Mouse (Mus musculus): ENCODE results near the gene Fmn2.

Gene Fmn2

DNA sequence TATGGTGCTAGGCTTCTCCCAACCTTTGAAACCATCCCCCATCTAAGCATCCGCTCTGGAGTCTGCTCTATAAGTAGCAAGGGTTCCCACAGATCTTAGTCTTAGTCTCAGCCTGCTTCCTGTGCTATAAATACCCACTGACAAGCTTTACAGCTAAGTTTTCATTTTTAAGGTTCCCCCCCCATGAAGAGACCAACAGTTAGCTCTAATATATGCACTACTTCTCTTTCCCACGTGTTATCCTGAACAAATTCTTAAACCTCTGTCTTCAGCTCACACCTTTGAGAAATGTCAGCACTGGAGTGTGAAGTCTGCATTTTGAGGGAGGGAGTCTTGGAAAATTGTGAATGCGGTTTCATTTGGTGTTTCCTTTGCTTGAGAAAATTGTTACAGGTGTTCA is 56.2 kb downstream of the Fmn2 start:
- DNase-seq, result no peak

DNA sequence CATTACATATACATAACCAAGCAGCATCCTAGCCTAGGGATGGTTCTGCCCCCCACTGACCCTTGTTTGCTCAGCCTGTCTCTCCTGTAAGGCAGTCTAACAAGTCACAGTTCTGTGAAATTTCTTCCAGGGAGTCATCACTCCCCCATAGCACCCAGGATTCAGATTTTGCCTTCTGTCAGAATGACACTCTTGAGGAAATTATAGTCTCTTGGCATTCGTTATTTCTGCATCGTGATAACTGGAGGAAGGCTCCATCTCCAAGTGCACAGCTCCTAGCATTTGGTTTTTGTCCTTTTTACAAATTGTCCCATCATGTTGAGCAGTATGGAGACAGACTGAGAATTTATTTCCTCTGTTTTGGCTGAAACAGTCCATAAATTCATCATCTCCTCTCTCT is 56.9 kb downstream of the Fmn2 start:
- no peak for DNase-seq

DNA sequence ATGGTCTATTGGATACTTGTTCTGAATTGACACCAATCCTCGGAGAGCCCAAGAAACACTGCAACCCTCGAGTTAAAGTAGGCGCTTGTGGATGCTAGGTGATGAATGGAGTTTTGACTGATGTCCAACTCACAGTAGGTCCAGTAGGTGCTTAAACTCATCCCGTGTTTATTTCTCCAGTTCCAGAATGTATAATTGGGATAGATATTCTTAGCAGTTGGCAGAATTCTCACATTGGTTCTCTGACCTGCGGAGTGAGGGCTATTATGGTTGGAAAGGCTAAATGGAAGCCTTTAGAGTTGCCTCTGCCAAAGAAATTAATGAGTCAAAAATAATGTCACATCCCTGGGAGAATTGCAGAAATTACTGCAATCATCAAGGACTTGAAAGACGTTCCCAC is 62.9 kb downstream of the Fmn2 start:
- DNase-seq, result no peak

DNA sequence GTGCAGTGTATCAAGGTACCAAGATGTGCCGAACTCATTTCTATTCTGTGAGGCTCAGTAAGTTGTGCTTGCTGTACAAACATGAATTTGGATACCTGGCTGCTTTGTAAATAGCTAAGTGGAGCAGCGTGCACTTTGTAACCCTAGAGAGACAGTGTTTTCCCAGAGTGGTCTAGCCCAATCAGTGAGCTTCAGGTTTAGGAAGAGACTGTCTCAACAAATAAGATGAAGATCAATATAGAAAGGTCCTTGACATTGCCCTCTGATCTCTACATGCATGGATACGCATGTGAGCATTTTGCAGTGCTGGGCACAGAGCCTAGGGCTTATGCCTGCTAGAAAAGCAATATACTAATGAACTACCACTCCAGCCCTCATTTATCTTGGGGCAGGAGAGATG is 67.0 kb downstream of the Fmn2 start:
- DNase-seq, result no peak

DNA sequence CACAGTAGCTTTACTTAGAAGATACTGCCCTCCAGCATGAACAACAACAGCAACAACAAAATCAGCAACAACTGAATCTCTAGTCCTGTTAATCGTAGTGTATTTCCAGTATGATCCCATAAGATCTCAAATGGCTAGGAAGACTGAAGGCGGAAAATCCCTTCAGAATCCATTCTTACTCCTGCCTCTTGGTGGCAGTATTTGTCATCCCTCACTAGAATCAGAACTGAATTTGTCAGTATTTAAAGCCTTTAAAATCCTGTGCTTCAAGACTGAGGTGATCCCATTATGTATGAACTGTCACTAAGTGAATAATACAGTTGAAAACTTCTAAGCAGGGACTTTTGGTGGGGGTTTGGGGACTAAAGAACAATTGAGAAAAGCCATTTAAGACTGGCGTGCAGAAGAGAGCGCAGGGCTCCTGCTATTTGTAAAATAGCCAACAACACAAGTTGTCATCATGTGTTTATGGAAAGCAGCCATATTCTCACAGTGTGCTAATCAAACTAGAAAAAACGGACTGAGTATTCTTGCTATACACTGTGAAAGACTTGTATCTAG is 90.9 kb downstream of the Fmn2 start:
- DNase-seq, result peak; percentile 15

DNA sequence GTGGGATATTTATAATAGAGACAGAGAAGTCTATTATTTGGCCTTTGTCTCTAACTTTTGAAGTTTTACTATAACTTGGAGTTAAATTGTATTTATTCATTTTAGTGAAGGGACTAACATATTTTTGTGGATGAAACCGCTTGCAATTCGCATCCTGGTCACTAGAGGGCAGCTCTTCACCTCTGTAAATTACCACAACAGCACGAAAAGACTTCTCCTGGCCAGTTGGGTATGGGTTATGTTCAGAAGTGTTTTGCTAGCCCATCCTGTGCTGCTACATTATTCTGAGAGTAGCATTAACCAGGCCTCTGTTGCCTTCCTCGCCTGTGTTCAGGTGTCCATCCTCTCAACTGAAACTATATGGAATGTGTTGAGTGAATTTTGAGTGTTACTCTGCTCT is 93.4 kb downstream of the Fmn2 start:
- DNase-seq, result peak; percentile 79

DNA sequence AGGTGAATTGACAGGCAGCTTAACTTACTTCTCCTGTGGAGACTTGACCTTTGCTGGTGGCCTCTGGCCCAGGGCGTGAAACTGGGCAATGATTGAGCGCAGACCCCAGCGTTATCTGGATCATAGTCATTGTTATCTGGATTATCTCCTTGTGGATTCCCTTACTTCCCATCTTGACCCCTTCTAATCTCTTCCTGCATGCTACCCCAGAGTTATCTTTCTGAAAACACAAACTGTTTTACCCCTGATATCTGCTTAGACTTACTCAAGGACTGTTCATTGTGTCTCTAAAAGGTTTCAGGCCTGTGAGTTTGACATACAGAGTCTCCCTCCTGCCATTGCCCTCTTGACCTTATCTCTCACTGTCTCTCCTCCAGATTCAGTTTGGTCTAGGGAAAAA is 95.9 kb downstream of the Fmn2 start:
- no peak for DNase-seq

DNA sequence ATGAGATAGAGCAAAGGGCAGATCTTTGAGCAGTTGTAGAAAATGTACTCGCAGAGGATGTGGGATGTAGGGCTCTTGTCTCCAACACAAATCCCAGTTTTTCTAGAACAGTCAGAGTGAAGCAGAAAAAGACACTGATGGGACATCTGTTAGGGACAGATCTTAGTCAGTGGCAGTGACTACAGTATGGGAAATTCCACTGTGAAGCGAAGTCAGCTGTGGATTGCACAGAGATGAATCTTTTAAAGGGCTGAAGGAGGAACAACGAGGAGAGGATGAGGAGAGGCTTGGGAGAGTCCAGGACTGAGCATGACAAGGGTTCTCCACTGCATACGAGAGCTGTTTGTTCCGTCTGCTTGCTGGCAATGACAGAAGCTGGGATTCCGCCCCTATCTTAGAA is 96.6 kb downstream of the Fmn2 start:
- no peak for DNase-seq

DNA sequence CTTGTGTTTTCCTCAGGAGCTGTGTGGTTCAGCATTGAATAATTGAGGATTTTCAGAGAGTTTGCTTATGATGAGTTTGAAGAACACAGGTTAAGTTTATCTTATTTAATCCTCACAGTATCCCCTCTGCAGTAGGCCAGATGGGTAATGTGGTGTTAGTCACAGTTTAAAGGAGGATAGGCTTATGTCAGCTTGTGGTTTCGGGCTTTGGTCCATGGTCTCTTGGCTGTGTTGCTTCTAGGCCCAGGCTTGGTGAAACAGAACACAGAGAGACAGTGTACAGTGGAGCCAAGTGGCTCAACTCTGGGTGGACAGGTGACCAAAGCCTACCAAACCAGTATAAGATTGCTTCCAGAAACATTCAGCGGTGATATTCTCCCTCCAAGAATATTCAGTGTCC is 98.4 kb downstream of the Fmn2 start:
- no peak for DNase-seq

DNA sequence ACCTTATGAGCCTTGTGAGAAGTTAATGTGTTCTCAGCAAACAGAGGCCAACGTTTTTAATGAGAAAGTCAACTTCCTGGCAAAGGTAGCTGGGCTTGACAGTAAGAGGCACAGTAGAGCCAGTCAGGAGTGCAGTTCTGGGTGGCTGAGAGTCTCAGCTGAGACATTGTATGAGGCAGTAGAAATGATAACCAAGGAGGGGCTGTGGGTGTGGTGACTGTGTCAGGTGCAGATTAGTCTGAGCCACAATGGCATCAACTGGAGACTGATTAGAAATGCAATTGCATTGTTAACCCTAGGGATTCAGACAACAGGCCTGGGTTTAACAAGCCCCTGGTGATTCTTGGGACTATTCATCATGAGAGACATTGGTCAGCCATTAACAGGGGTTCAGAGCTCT is 99.0 kb downstream of the Fmn2 start:
- no peak for DNase-seq

DNA sequence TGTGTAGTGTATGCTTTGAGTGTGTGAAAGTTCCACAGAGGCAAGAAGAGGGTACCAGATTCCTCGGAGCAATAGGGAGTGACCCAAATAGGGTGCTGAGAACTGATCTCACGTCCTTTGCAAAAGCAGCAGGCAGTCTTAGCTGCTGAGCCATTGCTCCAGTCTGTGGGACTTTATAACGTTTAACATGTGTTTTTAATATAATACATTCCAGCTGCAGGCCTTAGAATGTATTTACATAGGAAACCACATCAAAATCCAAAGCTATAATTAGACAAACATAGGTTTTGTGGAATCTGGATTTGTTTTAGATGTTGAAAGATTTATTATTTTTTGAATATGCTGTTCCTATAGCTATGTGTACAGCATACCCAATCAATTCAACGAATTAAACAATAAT is 115.7 kb downstream of the Fmn2 start:
- no peak for DNase-seq

DNA sequence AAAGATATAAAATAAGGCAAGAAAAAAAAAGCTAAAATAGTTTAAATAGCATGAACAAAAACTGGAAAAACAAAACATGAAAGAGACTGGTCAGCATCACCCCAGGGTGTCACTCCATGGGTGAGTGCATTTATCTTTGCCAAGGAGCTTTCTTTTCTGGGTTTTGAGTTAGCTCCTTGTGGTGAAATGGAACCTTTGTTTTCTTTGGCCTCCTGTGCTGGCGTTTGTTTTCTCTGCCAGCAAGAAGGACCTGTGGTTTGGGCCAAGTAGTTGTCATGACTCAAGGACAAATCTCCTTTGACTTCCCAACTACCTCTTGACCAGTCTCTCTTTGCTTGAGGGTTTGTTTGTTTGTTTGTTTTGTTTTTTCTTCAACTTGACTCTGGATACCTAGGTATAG is 119.9 kb downstream of the Fmn2 start:
- DNase-seq, result no peak

DNA sequence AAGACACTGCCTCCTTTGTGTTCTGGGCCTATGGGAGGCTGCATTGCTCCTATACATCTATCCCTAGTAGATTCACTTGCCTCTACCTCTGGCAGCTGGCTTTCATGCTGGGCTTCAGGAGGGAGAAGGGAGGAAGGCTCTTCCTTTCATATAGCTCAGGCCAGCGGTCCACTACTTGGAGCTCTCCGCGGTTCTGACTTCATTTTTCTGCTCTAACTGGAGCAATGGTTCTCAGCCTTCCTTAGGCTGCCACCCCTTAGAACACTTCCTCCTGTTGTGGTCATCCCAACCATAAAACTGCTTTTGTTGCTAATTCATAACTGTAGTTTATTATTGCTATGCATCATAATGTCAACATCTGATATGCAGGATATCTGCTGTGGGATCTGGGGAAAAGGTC is 121.4 kb downstream of the Fmn2 start:
- no peak for DNase-seq

DNA sequence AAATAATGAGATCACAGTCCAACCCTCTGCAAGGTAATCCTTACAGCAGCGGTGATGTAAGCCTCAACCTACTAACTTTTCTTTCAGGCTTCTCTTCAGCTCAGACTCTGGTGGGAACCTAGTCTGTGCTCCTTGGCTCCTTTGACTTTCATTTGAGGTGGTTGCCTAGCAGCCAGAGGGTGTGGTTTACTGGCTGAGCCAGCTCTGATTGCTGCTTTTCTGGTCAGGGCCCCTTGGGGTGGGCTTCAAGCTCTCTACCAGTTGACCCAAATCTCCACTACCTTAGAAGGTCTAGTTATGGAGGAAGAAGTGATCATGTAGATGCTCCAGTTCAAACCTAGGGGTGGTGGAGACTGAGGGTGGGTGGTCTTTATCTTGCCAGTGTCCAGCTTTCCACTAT is 128.4 kb downstream of the Fmn2 start:
- DNase-seq, result no peak

DNA sequence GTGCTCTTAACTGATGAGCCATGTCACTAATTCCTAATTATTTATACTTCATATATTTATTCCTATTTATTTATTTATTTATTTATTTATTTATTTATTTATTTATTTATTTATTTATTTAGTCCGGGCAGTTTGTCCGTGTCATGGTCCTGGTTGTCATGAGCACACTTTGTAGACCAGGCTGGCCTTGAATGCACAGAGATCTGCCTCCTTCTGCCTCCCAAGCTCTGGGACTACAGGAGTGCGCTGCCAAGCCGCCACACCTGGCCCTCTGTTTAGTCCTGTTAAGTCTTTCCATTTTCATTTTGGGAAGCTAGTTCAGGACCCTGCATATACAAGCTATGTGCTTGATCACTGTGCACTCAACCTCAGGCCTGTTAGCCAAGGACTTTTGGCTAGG is 134.7 kb downstream of the Fmn2 start:
- DNase-seq, result no peak

DNA sequence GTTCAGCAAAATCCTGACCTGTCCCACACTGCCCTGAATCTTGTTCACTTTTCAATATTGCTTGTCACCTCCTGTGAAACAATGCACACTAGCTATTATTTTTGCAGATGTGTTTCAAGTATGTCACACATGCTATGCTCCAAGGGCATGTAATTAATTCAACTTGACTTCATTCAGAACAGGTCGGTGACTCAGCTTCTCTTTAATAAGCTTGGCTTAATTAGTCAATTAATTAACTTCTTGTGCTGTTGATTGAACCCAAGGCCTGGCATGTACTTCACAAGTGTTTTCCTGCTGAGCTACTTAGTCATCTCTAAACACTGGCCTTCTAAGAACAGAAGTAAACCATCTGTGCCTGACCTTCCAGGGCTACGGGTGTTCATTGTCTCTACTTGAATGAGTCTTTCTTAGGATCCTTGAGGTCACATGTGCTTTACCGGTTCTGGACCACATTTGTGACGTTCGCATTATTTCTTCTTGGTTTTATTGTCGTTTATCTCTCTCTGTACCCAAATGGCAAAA is 136.0 kb downstream of the Fmn2 start:
- no peak for DNase-seq

DNA sequence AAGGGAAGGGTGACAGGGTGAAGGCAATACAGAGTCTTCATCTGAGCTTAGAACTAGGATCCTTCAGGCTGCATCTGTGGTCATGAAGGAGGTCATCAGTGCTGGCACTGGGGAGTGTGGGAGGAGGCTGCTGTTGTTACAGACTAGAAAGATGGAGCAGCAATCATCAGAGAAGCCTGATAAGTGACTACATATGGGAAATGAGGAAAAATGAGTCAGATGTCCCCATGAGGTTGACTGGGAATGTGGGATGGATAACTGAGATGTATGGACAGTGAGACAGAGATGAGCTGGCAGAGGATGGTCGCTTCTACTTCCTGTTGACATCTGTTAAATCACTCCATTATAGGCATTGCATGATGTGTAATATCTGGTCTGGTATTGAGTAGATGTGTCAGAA is 139.3 kb downstream of the Fmn2 start:
- no peak for DNase-seq

DNA sequence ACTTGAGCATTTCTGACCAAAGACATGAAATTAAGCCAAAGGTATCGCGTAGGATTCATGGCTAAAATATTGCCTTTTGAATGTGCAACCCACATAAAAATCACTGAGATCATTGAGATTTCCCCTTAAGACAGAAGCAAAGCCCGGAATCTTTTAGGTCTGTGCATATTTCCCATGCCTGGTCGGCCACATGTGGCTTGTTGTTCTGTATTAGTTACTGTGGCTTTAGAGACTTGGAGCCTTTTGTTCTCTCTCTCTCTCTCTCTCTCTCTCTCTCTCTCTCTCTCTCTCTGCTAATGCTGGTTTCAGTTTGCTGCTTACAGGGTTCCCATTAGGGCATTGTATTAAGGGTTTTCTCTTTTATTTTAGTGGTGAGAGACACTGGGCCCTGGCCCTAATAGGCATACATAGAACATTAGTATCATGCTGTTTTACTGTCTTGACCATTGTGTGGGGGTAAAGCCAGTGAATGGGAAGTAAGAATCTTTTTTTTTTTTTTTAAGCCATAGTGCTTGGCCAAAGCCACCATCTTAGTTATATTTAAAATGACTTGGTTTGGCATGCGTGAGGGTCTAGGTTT is 141.9 kb downstream of the Fmn2 start:
- no peak for DNase-seq

DNA sequence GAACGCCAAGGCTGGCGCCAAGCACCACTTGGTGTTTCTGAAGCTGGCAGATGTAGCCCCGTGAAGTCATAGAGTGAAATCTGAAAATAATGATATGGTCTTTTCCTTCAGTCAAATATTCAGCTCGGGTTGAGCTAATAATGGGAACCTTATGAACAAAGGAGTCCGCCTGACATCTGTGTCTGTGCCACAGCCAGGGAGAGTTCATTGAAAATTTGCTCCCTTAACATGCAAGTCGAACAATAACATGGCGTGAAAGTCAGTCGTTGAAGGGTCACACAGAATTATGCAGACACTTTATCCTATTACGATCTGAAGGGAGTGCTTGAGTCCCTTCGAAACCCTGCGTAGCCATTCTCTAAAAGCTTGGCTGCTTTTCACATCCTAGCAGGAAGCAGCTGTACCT is 147.8 kb downstream of the Fmn2 start:
- DNase-seq, result no peak

DNA sequence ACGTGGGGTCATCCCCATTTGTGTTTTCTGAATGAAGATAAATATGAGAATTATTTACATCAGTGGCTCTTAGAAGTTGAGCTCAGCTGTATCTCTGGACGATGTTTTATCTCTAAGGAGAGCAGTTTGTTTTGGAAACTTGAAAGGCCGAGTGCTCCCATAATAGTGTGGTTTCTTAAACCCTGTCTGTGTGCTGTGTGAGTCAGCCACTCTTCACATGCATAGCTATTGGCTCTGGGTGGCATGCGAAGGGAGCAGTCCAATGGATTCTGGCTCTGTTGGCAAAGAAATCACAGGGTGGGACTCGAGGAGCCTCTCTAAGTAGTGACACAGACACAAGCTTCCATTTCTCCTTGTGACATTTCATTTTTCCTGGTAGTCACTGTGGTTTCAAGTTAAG is 152.9 kb downstream of the Fmn2 start:
- DNase-seq, result peak; percentile 32

DNA sequence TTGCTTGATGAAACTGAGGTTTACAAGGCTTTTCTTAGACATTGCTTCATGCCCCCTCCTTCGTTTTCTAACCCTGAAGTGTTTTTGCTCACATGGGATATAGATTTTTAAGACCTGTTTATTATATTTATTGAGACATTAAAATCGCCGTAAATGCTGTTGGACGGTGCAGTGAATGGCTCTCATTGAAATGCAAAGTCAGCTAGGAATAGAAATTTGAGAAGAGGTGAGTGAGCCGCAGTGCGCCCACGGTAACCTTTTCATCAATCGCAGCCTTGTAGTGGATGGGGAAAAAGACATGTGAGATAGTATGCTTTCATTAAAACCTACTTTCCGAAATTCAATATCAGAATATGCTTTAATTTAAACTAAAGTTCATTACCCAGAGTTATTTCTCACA is 153.7 kb downstream of the Fmn2 start:
- DNase-seq, result no peak

DNA sequence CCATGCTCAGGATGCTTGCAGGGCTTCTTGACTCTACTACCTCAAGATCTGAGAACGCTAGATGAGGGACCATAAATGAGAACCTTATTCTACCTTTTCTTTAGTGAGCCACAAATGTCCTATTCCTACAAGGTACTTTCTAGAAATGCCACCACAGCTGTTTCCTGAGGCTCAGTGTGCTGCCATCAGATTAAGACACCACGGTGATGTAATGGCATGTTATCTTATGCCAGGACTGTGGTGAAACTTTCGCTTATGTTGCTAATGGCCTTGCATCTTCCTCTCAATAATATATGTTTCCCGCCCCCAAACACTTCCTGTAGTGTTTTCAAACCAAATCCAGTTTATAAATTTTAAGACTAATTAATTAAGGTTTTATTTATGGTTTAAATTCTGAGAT is 154.9 kb downstream of the Fmn2 start:
- no peak for DNase-seq

DNA sequence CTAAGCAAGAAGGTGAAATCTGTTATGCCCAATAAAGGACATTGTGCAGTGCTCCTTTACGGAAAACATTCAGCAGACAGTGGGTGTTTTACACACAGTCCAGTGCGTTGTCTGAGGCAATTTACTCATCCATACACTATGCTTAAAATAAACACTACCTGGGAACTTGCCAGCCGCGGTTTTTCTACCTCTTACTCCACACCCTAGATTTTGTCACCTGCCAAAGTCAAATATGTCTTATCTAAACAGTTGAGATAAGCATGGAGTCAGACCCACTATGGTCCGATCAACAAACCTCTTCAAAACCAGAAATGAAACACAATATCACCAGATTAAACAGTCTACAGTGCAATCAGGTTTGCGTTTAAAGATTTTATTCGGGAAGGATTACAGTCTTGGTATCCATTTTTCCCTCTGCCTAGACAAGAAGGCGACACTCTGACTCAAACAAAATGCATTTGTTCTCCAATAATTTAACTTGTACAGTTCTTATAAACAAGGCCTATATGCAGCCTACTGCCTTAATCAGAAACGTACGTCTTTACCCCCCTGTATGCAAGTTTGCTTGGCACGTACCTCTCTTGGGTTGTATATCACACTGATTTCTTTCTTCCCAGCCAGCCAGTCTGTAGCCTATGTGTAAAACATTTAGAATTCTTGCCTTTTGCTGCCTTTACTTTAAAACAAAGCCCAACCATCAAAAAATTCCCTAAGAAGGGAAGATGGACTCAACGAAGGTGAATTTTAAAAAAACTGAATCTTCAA is 158.0 kb downstream of the Fmn2 start:
- DNase-seq, result peak; percentile 60

DNA sequence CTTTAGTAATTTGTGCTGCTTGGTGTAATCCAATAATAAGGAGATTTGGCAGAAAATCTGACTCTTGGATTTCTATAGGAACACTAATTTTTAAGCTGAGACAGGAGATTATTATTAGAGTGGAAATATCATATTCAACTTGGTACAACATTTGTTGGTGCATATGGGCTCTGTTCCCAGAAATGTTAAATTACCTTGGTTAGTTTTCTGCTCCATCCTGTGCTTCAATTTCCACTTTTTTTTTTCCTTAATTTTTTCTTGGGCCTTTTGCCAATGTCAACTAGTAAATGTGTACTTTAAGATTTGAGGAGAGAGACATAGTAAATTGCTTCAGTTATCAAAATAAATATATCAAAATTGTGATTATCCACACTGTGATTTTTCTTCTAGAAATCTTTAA is 163.5 kb downstream of the Fmn2 start:
- no peak for DNase-seq

DNA sequence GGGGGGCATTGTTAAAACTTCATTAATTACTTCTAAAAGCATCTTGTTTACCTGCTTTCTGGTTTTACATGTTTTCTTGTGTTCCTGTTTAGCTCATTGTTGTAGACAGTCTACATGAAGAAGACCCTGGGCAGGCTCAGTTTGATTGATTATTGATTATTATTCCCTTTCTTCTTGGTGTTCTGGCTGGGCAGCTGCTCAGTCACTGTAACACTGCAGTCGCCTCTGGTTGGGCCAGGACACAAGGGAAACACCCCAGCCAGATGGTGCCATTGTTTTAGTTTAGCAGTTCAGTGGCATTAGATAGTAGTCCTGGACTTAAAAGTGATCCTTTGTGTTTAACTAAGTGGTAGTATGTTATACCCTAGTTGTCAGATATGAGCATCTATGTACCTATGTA is 167.5 kb downstream of the Fmn2 start:
- DNase-seq, result no peak

All from lung, postnatal 36 days (tissue).